Mouse (Mus musculus) liver, postnatal 0 days (tissue): ENCODE results near the gene Cnst. TPM values are rescaled to one million over a fixed set of nuclear protein-coding genes. Genes with fewer than 3 reads are reported as not detected.

Experiments used
- ATAC-seq: fragments of 200-750 bp; cut with Nextera tagmentation; 2 replicates; pipeline ENCODE4 v1.8.0; 2017; ENCODE audit warnings: mild to moderate bottlenecking, moderate library complexity
- DNase-seq: peaks from one replicate; pipeline ENCODE4 v3.0.0-alpha.2; 2016
- H3K27ac ChIP-seq: fragments of 300-500 bp; sonication (generic); 2 replicates; pipeline ENCODE4 v1.5.1; 2014; ENCODE audit warnings: antibody characterized with exemption, moderate library complexity, mild to moderate bottlenecking, low read depth
- H3K27me3 ChIP-seq: fragments of 300-500 bp; sonication (generic); 2 replicates; pipeline ENCODE4 v1.6.1; 2014; ENCODE audit warnings: low read length, control low read depth, mixed read lengths; ENCODE audit not compliant: insufficient read depth
- H3K36me3 ChIP-seq: fragments of 300-500 bp; sonication (generic); replicated peaks from 2 replicates; pipeline ENCODE4 v1.6.1; 2014; ENCODE audit warnings: mild to moderate bottlenecking, control low read depth, low read length, moderate library complexity, mixed read lengths; ENCODE audit not compliant: insufficient read depth
- H3K4me1 ChIP-seq: fragments of 300-500 bp; sonication (generic); 2 replicates; pipeline ENCODE4 v1.6.1; 2014; ENCODE audit warnings: antibody characterized with exemption, mild to moderate bottlenecking, control low read depth; ENCODE audit not compliant: insufficient read depth
- H3K4me2 ChIP-seq: fragments of 300-500 bp; sonication (generic); 2 replicates; pipeline ENCODE4 v1.6.1; 2014; ENCODE audit warnings: low read depth, mild to moderate bottlenecking, low read length, moderate library complexity, mixed read lengths
- H3K4me3 ChIP-seq: fragments of 300-500 bp; sonication (generic); 2 replicates; pipeline ENCODE4 v1.5.1; 2014; ENCODE audit warnings: low read depth, low read length
- H3K9ac ChIP-seq: fragments of 300-500 bp; sonication (generic); replicated peaks from 2 replicates; pipeline ENCODE4 v1.6.1; 2014; ENCODE audit warnings: mild to moderate bottlenecking, moderate library complexity
- H3K9me3 ChIP-seq: fragments of 300-500 bp; sonication (generic); 2 replicates; pipeline ENCODE4 v1.6.1; 2016; ENCODE audit warnings: mild to moderate bottlenecking, control low read depth, low read length, mixed read lengths
- CTCF ChIP-seq: sonication (generic); IDR thresholded peaks from 2 replicates; pipeline ENCODE4 v1.5.1; 2016; ENCODE audit warnings: antibody characterized with exemption, low read depth
- EP300 ChIP-seq: IDR thresholded peaks from 2 replicates; pipeline ENCODE4 v1.6.1; 2016; ENCODE audit warnings: antibody characterized with exemption, low read depth, mild to moderate bottlenecking
- WGBS: fragments of 180-500 bp; shearing (Covaris S2); extraction: QIAGEN DNeasy Blood & Tissue Kit; methylation state at CpG from one replicate; pipeline ENCODE4 v1.1.7; 2014; ENCODE audit not compliant: insufficient replicate concordance; 5-methylcytosine and 5-hydroxymethylcytosine counted together
- polyA plus RNA-seq: library from polyadenylated mRNA; unstranded; fragments of >200 nt; fragmentation: Nextera tagmentation; extraction: Ambion mirVana; gene quantifications from 2 replicates; pipeline ENCODE4 v1.2.1, GENCODE M21; 2015

Cnst gene
- polyA plus RNA-seq, 1 experiment from 2014 or later, result 5.8 TPM

DNA sequence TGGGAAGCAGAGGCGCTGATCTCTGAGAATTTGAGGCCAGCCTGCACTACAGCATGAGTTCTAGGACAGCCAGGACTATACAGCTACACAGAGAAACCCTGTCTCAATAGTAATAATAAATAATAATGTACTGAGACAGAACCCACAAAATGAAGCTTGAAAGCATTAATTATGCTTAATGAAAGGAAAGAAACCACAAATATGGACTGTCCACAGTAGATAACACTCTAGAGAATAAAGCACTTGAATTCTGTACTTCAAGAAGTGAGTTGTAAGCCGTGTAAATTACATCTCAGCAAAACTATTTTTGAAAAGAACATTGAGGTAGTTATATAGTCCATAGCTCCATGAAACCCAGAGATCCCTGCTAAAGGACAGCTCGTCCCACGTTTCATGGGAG lies 38.0 kb downstream of the Cnst start:
- H3K36me3 ChIP-seq, result peaks cover 19% of the 10 kb centered on the region
- no peak overlapping the region for H3K4me2 ChIP-seq
- H3K27ac ChIP-seq, result no peak overlapping the region
- H3K9ac ChIP-seq, result no peak overlapping the region
- DNase-seq, result no peak
- H3K9me3 ChIP-seq, result no peaks in the 10 kb centered on the region
- TF ChIP-seq CTCF, result no peak
- TF ChIP-seq EP300, result no peak
- 73% methylated on average over 4 of the region's 4 CpGs for WGBS
- ATAC-seq, result no peak
- peaks cover 21% of the 10 kb centered on the region for H3K4me1 ChIP-seq
- H3K27me3 ChIP-seq, result no peaks in the 10 kb centered on the region
- H3K4me3 ChIP-seq, result no peak overlapping the region

DNA sequence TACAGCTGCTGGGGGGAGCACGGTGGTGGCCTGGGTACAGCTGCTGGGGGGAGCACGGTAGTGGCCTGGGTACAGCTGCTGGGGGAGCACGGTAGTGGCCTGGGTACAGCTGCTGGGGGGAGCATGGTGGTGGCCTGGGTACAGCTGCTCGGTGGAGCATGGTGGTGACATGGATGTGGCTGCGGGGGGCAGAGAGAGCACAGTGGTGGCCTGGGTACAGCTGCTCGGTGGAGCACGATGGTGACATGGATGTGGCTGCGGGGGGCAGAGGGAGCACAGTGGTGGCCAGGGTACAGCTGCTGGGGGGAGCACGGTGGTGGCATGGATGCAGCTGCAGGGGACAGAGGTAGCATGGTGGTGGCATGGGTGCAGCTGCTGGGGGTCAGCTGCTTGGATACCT lies 39.5 kb downstream of the Cnst start:
- Histone ChIP-seq H3K27me3 (no peaks in the 10 kb centered on the region), H3K4me3 (no peak overlapping the region), H3K36me3 (peaks cover 8% of the 10 kb centered on the region; the same call in 1 of the 2 replicates), H3K9ac (no peak overlapping the region), H3K4me1 (peaks cover 18% of the 10 kb centered on the region), H3K27ac (no peak overlapping the region), H3K9me3 (no peaks in the 10 kb centered on the region), H3K4me2 (no peak overlapping the region)
- 92% methylated on average over 9 of the region's 9 CpGs for WGBS
- ATAC-seq (no peak), DNase-seq (no peak)
- TF ChIP-seq CTCF, result no peak
- no peak for TF ChIP-seq EP300

DNA sequence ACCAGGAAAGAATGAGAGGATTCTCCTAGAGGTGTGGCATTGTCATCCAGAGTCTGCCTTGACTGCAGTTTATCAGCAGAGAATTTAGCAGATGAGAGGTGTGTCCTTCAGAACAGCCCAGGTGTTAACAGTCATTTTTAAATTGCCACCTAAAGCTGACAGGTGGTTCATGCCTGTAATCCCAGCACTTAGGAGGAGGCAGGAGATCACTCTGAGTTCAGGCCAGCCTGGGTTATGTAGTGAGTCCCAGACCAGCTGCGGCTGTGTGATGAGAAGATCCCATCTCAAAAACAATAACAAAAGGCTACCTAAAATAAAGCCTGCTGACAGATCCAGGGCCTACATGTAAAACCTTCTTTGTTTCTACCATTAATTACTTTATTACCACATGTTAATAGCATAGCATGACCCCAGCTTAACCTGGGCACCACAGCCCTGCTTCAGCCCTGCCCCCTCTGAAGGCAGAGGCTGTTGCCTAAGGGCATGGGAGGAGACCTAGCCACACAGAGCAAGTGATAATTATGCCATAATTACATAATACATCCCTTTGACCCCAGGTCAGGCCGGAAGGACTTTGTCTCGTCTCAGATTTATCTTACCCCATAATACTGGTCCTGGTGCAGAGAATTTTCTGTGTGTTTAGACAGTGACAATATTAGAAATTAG lies 40.4 kb downstream of the Cnst start:
- H3K4me2 ChIP-seq, result no peak overlapping the region
- DNase-seq (peak; percentile 24), ATAC-seq (peak; percentile 90)
- no peak overlapping the region for H3K4me3 ChIP-seq
- no peaks in the 10 kb centered on the region for H3K27me3 ChIP-seq
- H3K36me3 ChIP-seq, result no peaks in the 10 kb centered on the region
- no peak overlapping the region for H3K27ac ChIP-seq
- WGBS, result 50% methylated on average over 3 of the region's 3 CpGs
- TF ChIP-seq EP300, result no peak
- no peak for TF ChIP-seq CTCF
- H3K9me3 ChIP-seq, result no peaks in the 10 kb centered on the region
- H3K9ac ChIP-seq, result no peak overlapping the region
- peaks cover 18% of the 10 kb centered on the region for H3K4me1 ChIP-seq

DNA sequence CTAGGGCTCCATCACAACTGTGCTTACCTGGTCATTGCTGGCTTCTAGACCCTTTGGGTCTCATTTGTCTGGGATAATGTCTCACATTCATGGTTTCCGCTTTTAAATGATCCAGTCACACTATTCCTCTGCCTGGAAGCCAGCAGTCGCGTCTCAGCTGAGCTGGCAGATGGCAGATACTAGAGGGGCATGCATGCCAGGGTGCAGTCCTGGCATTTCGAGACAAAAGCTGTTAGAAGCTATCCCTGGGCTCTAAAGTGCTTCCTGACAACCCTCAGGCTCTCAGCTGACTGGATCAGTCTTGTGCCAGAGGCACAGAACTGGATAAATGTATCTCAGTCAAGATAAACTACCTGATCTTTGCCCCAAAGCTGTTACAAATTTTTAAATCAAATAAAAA lies 42.1 kb downstream of the Cnst start:
- Histone ChIP-seq H3K4me1 (peaks cover 16% of the 10 kb centered on the region), H3K9me3 (no peaks in the 10 kb centered on the region), H3K27ac (no peak overlapping the region), H3K4me2 (no peak overlapping the region), H3K27me3 (no peaks in the 10 kb centered on the region), H3K9ac (no peak overlapping the region), H3K4me3 (no peak overlapping the region), H3K36me3 (peaks cover 3% of the 10 kb centered on the region; the same call in 1 of the 2 replicates)
- DNase-seq, result no peak
- 80% methylated on average over 4 of the region's 4 CpGs for WGBS
- ATAC-seq, result no peak
- no peak for TF ChIP-seq CTCF
- no peak for TF ChIP-seq EP300

DNA sequence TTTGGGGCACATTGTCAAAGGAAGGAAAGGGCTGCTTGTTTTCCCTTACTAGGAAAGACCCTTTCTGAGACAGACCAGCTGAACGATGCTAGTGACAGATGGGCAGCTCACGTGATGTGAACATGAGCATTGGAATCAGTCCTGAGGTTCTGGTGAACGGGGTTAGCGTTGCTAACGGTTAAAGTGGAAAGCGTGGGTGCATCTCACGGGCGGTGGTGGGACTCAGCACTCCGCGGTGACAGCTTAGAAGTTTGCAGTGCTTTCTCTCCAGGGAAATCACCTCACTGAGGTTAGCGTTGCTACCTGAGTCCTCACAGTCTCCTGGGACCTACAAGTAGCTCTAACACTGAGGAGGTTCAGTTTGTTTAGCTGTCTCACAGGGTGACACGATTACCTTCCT lies 45.5 kb downstream of the Cnst start:
- WGBS, result 83% methylated on average over 12 of the region's 12 CpGs
- Histone ChIP-seq H3K27me3 (no peaks in the 10 kb centered on the region), H3K9ac (no peak overlapping the region), H3K4me3 (no peak overlapping the region), H3K27ac (no peak overlapping the region), H3K4me1 (peaks cover 10% of the 10 kb centered on the region), H3K4me2 (no peak overlapping the region), H3K36me3 (peaks cover 5% of the 10 kb centered on the region; the same call in 1 of the 2 replicates), H3K9me3 (no peaks in the 10 kb centered on the region)
- DNase-seq (no peak), ATAC-seq (no peak)
- TF ChIP-seq CTCF (no peak), EP300 (no peak)

DNA sequence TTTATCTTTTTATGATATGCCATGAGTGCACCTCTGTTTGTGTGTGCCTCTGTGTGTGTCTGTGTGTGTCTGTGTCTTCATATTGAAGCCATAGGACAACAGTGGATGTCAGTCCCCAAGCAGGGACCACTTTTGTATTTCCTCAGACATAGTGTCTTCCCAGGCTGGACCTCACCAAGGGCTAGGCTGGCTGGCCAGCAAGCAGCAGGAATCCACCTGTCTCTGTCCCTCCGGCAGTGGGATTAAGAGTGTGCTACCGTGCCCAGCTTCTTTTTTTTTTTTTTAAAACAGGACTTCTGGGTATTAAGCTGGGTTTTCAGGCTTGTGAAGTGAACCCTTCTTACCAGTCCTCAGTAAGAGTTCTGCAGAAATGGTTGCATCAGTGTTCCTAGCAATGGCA lies 46.0 kb downstream of the Cnst start:
- TF ChIP-seq CTCF, result no peak
- H3K4me3 ChIP-seq, result no peak overlapping the region
- H3K4me2 ChIP-seq, result no peak overlapping the region
- no peaks in the 10 kb centered on the region for H3K9me3 ChIP-seq
- DNase-seq, result no peak
- H3K27me3 ChIP-seq, result no peaks in the 10 kb centered on the region
- H3K9ac ChIP-seq, result no peak overlapping the region
- H3K36me3 ChIP-seq, result peaks cover 5% of the 10 kb centered on the region; the same call in 1 of the 2 replicates
- no peak overlapping the region for H3K27ac ChIP-seq
- WGBS, result 98% methylated on average over 2 of the region's 2 CpGs
- ATAC-seq, result no peak
- peaks cover 5% of the 10 kb centered on the region for H3K4me1 ChIP-seq

DNA sequence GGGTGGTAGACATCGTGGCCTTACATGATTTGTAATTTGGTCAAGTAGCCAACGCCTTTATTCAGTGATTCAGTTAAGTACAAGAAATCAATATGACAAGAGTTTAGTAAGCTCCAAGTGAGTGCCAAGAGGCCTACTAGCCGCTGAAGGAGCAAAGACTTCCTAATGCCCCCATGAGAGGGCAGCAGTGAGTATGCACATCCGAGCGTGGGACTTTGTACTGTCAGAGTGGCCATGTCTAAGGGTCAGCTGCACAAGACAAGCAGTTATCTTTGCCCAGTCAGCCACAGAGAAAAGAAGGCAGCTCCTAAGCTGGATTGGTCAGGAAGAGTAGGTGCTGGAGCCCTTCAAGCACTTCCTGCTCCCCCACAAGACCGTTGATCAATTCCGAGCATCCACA lies 46.8 kb downstream of the Cnst start:
- Histone ChIP-seq H3K4me3 (no peak overlapping the region), H3K4me2 (no peak overlapping the region), H3K27ac (no peak overlapping the region), H3K9me3 (no peaks in the 10 kb centered on the region), H3K9ac (no peak overlapping the region), H3K36me3 (peaks cover 5% of the 10 kb centered on the region; the same call in 1 of the 2 replicates), H3K27me3 (no peaks in the 10 kb centered on the region), H3K4me1 (no peaks in the 10 kb centered on the region)
- peak; percentile 65 for TF ChIP-seq CTCF
- TF ChIP-seq EP300, result no peak
- DNase-seq (peak; percentile 27), ATAC-seq (no peak)
- 76% methylated on average over 7 of the region's 7 CpGs for WGBS
